In the genomic region with DNA sequence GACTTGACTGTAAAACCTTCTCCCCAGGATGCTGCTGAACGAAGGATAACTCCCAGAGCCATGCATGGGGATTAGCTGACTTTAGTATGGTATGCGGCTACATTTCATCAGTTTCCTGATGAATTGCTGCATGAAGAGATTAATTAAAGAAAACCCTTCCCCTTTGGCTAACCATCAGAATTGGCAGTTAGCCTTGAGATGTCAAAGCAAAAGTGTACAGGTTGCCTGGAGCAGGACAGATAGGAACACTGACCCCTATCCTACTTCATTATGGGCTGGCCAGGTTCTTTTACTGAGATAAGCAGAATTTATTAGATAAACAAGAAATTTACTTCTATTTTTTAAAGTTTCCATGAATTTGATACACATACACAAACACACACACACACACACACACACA, we compare ENCODE assay signal across 29 mouse cellular contexts.
DNase-seq lines count a peak whose midpoint lies in the region; ATAC-seq and TF ChIP-seq lines count a peak whose summit lies in the region.
"Had no signal": no experiment of that assay in that cellular context is flagged by ENCODE, and none has a peak within 500 bp of the region (broad histone marks: within the 10 kb centered on the region; RNA-seq: fewer than 3 reads in every experiment).

No protein-coding gene starts in this region.

- H3K36me3 ChIP-seq in forebrain, embryonic 14.5 days (ENCODE audit: control insufficient read depth, insufficient read depth, low read length): no peaks in the 10 kb centered on the region
- no peaks in the 10 kb centered on the region for H3K36me3 ChIP-seq in forebrain, postnatal 0 days (ENCODE audit: insufficient read depth)
- H3K36me3 ChIP-seq in midbrain, postnatal 0 days (ENCODE audit: insufficient read depth, low read length): no peaks in the 10 kb centered on the region
- H3K36me3 ChIP-seq in midbrain, embryonic 11.5 days (ENCODE audit: control insufficient read depth, insufficient read depth, low read length): no peaks in the 10 kb centered on the region
- H3K36me3 ChIP-seq in stomach, embryonic 15.5 days: no peaks in the 10 kb centered on the region
- no peaks in the 10 kb centered on the region for H3K36me3 ChIP-seq in heart, embryonic 12.5 days
- H3K36me3 ChIP-seq: forebrain, embryonic 10.5 days; heart, embryonic 15.5 days; limb, embryonic 12.5 days; liver, embryonic 13.5 days; midbrain, embryonic 15.5 days; neural tube, embryonic 13.5 days had no signal

- no peak overlapping the region for H3K4me2 ChIP-seq in forebrain, embryonic 14.5 days (ENCODE audit: low read length)
- H3K4me2 ChIP-seq in forebrain, postnatal 0 days (ENCODE audit: low read depth): no peak overlapping the region
- H3K4me2 ChIP-seq in midbrain, postnatal 0 days (ENCODE audit: low read depth, low read length, poor library complexity, severe bottlenecking): no peak overlapping the region
- no peak overlapping the region for H3K4me2 ChIP-seq in midbrain, embryonic 11.5 days
- no peak overlapping the region for H3K4me2 ChIP-seq in stomach, embryonic 15.5 days
- no peak overlapping the region for H3K4me2 ChIP-seq in heart, embryonic 12.5 days
- H3K4me2 ChIP-seq: heart, embryonic 15.5 days; hindbrain, embryonic 14.5 days; limb, embryonic 12.5 days; liver, embryonic 13.5 days; midbrain, embryonic 15.5 days; neural tube, embryonic 13.5 days had no signal

- no peaks in the 10 kb centered on the region for H3K9me3 ChIP-seq in forebrain, embryonic 14.5 days (replicated peaks; ENCODE audit: control insufficient read depth, low read length)
- H3K9me3 ChIP-seq in forebrain, postnatal 0 days (ENCODE audit: low read length): no peaks in the 10 kb centered on the region
- H3K9me3 ChIP-seq in midbrain, postnatal 0 days (ENCODE audit: low read length): no peaks in the 10 kb centered on the region
- H3K9me3 ChIP-seq in midbrain, embryonic 11.5 days (ENCODE audit: control insufficient read depth, low read length): no peaks in the 10 kb centered on the region
- H3K9me3 ChIP-seq in stomach, embryonic 15.5 days: no peaks in the 10 kb centered on the region
- no peaks in the 10 kb centered on the region for H3K9me3 ChIP-seq in heart, embryonic 12.5 days (replicated peaks)
- H3K9me3 ChIP-seq: forebrain, embryonic 10.5 days; G1E; heart, embryonic 15.5 days; limb, embryonic 12.5 days; liver, embryonic 13.5 days; midbrain, embryonic 15.5 days; neural tube, embryonic 13.5 days had no signal

- no peak overlapping the region for H3K9ac ChIP-seq in forebrain, embryonic 14.5 days (ENCODE audit: low read length)
- H3K9ac ChIP-seq in forebrain, postnatal 0 days: no peak overlapping the region
- no peak overlapping the region for H3K9ac ChIP-seq in midbrain, postnatal 0 days (replicated peaks; ENCODE audit: low read length, poor library complexity, severe bottlenecking)
- no peak overlapping the region for H3K9ac ChIP-seq in midbrain, embryonic 11.5 days (ENCODE audit: low read length)
- no peak overlapping the region for H3K9ac ChIP-seq in stomach, embryonic 15.5 days
- H3K9ac ChIP-seq in heart, embryonic 12.5 days: no peak overlapping the region
- H3K9ac ChIP-seq: heart, embryonic 15.5 days; hindbrain, embryonic 14.5 days; limb, embryonic 12.5 days; liver, embryonic 13.5 days; midbrain, embryonic 15.5 days; neural tube, embryonic 13.5 days had no signal

- no peak overlapping the region for H3K4me3 ChIP-seq in forebrain, embryonic 14.5 days (ENCODE audit: low read depth, low read length)
- no peak overlapping the region for H3K4me3 ChIP-seq in forebrain, postnatal 0 days (ENCODE audit: low read depth, low read length)
- H3K4me3 ChIP-seq in midbrain, postnatal 0 days (ENCODE audit: low read depth, low read length): no peak overlapping the region
- H3K4me3 ChIP-seq in midbrain, embryonic 11.5 days (ENCODE audit: low read depth, low read length): no peak overlapping the region
- no peak overlapping the region for H3K4me3 ChIP-seq in stomach, embryonic 15.5 days (replicated peaks)
- no peak overlapping the region for H3K4me3 ChIP-seq in heart, embryonic 12.5 days
- H3K4me3 ChIP-seq: forebrain, embryonic 10.5 days; heart, adult 2 months; heart, embryonic 15.5 days; layer of hippocampus, adult 2 months; limb, embryonic 12.5 days; liver, embryonic 13.5 days; midbrain, embryonic 15.5 days; myocyte; neural tube, embryonic 13.5 days had no signal

- peak; percentile 12 for DNase-seq in forebrain, embryonic 14.5 days (ENCODE audit: low spot score)
- no peak for DNase-seq in forebrain, postnatal 0 days
- peak; percentile 6 for DNase-seq in midbrain, postnatal 0 days (ENCODE audit: low spot score)
- no peak for DNase-seq in midbrain, embryonic 11.5 days (ENCODE audit: low spot score, missing footprints)
- DNase-seq in urinary bladder, postnatal 25 days (ENCODE audit: low spot score): no peak
- DNase-seq: adrenal gland, postnatal 10 days; cerebellum, adult 2 months; cerebellum, postnatal 25 days; gastrocnemius, postnatal 25 days; heart, adult 2 months; heart, postnatal 36 days; kidney, adult 9 months; kidney, postnatal 14 days; liver, embryonic 13.5 days; lung, adult 2 months; thymus, postnatal 36 days had no signal

- ATAC-seq in forebrain, embryonic 14.5 days: no peak
- ATAC-seq in forebrain, postnatal 0 days: no peak
- ATAC-seq in midbrain, postnatal 0 days (ENCODE audit: low FRiP score): no peak
- ATAC-seq in midbrain, embryonic 11.5 days (ENCODE audit: low FRiP score): no peak
- peak; percentile 48 for ATAC-seq in granulocyte monocyte progenitor cell, adult 5-6 weeks (replicated peaks; ENCODE audit: poor library complexity, severe bottlenecking)
- no peak for ATAC-seq in stomach, embryonic 15.5 days (ENCODE audit: insufficient read depth, low FRiP score, low read depth)
- no peak for ATAC-seq in heart, embryonic 12.5 days (ENCODE audit: insufficient number of reproducible peaks, low FRiP score)
- ATAC-seq: midbrain, embryonic 15.5 days had no signal

- WGBS in forebrain, embryonic 14.5 days: 22% methylated on average over 2 of the region's 2 CpGs
- WGBS in forebrain, postnatal 0 days: 39% methylated on average over 2 of the region's 2 CpGs
- 41% methylated on average over 2 of the region's 2 CpGs for WGBS in midbrain, postnatal 0 days
- WGBS in midbrain, embryonic 11.5 days: 27% methylated on average over 2 of the region's 2 CpGs
- 38% methylated on average over 2 of the region's 2 CpGs for WGBS in stomach, embryonic 15.5 days
- WGBS in heart, embryonic 12.5 days: 46% methylated on average over 2 of the region's 2 CpGs

- H3K27me3 ChIP-seq in forebrain, embryonic 14.5 days (replicated peaks; ENCODE audit: control insufficient read depth, insufficient read depth, low read length): no peaks in the 10 kb centered on the region
- no peaks in the 10 kb centered on the region for H3K27me3 ChIP-seq in forebrain, postnatal 0 days (ENCODE audit: insufficient read depth, low read length)
- H3K27me3 ChIP-seq in midbrain, postnatal 0 days (ENCODE audit: insufficient read depth, low read length): no peaks in the 10 kb centered on the region
- H3K27me3 ChIP-seq in midbrain, embryonic 11.5 days (ENCODE audit: control insufficient read depth, insufficient read depth, low read length): no peaks in the 10 kb centered on the region
- no peaks in the 10 kb centered on the region for H3K27me3 ChIP-seq in stomach, embryonic 15.5 days (replicated peaks)
- no peaks in the 10 kb centered on the region for H3K27me3 ChIP-seq in heart, embryonic 12.5 days (replicated peaks)
- H3K27me3 ChIP-seq: CH12.LX; heart, embryonic 15.5 days; limb, embryonic 12.5 days; liver, embryonic 13.5 days; midbrain, embryonic 15.5 days; neural tube, embryonic 13.5 days had no signal

- H3K4me1 ChIP-seq in forebrain, embryonic 14.5 days (ENCODE audit: control insufficient read depth, insufficient read depth, low read length): peaks cover 4% of the 10 kb centered on the region; the same call in 1 of the 2 replicates
- H3K4me1 ChIP-seq in forebrain, postnatal 0 days (ENCODE audit: insufficient read depth): no peaks in the 10 kb centered on the region
- no peaks in the 10 kb centered on the region for H3K4me1 ChIP-seq in midbrain, postnatal 0 days (ENCODE audit: insufficient read depth, low read length)
- peaks cover 5% of the 10 kb centered on the region for H3K4me1 ChIP-seq in midbrain, embryonic 11.5 days (ENCODE audit: control insufficient read depth, insufficient read depth, low read length)
- H3K4me1 ChIP-seq in stomach, embryonic 15.5 days: peaks cover 8% of the 10 kb centered on the region; the same call in 1 of the 2 replicates
- peaks cover 19% of the 10 kb centered on the region for H3K4me1 ChIP-seq in heart, embryonic 12.5 days (replicated peaks)
- H3K4me1 ChIP-seq: midbrain, embryonic 15.5 days; neural tube, embryonic 13.5 days had no signal

- no peak overlapping the region for H3K27ac ChIP-seq in forebrain, embryonic 14.5 days (ENCODE audit: low read depth, low read length)
- no peak overlapping the region for H3K27ac ChIP-seq in forebrain, postnatal 0 days (ENCODE audit: low read depth, low read length)
- H3K27ac ChIP-seq in midbrain, postnatal 0 days (ENCODE audit: low read depth, low read length): no peak overlapping the region
- H3K27ac ChIP-seq in midbrain, embryonic 11.5 days (ENCODE audit: low read depth, low read length): no peak overlapping the region
- H3K27ac ChIP-seq in stomach, embryonic 15.5 days: peak overlapping the region; percentile 64; the same call in 1 of the 2 replicates
- no peak overlapping the region for H3K27ac ChIP-seq in heart, embryonic 12.5 days (ENCODE audit: poor library complexity, severe bottlenecking)
- H3K27ac ChIP-seq: forebrain, embryonic 10.5 days; heart, adult 2 months; hindbrain, embryonic 14.5 days; layer of hippocampus, adult 2 months; limb, embryonic 12.5 days; liver, embryonic 13.5 days; midbrain, embryonic 15.5 days; neural tube, embryonic 13.5 days had no signal

- no peak for TF ChIP-seq CTCF in forebrain, postnatal 0 days (IDR thresholded peaks at IDR 0.05; ENCODE audit: low read depth)
- TF ChIP-seq CTCF in midbrain, postnatal 0 days (IDR thresholded peaks at IDR 0.05): no peak

Comparison
In these comparisons a context has a peak if more than half of its experiments do, and no peak if none do; other contexts are left out.
1. DNase-seq: peak in forebrain, embryonic 14.5 days (single experiment) and midbrain, postnatal 0 days (single experiment); none in forebrain, postnatal 0 days (single experiment), midbrain, embryonic 11.5 days (single experiment) and urinary bladder, postnatal 25 days (single experiment).